Mouse (Mus musculus): ENCODE results near the gene Cd164l2. TPM values are rescaled to one million over a fixed set of nuclear protein-coding genes. Genes with fewer than 3 reads are reported as not detected.

Cd164l2 gene
- polyA plus RNA-seq, 1 experiment from 2014 or later: 0.17 TPM

DNA sequence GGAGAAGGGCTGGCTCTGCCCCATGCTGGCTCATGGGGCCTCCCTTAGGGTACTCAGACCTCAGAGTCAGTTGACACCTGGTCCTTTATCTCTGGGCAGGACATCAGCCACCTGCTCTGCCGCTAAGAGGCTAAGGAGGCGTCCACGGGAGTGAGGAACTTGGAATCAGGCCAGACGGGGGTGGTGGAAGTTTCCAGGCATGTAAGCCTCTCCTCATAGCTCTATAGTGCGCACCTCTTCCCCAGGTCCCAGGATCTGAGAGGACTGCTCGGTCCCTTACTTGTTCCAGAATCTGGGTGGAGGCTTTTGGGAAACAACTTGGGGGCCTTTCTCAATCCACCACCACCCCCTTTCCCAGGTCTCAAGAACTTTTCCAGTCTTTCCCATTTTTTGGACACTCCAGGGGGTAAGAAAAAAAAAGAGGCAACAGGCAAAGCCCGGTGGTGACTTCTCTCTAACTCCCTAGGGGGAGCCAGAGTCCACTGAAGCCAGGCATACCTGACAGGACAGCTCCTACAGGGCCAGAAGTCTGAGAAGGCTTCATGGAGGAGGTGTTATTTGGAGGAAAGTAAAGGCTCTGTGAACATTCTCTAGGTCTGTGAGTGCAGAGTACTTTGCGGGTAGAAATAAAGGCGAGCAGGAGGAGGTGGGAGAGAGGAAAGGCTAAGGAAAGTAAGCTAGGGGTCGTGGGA is 21.5 kb downstream of the Cd164l2 start:
- 40% methylated on average over 10 of the region's 10 CpGs for WGBS
- no peak for ATAC-seq
- H3K9me3 ChIP-seq (replicated peaks): no peaks in the 10 kb centered on the region
- H3K36me3 ChIP-seq (ENCODE audit: poor library complexity, severe bottlenecking): no peaks in the 10 kb centered on the region
- H3K27me3 ChIP-seq: 0 out of 2 replicates have a peak, but pooled peaks cover 8% of the 10 kb centered on the region
- H3K4me1 ChIP-seq: no peaks in the 10 kb centered on the region
- no peak overlapping the region for H3K27ac ChIP-seq
- H3K9ac ChIP-seq: no peak overlapping the region
- H3K4me2 ChIP-seq: no peak overlapping the region
- no peak overlapping the region for H3K4me3 ChIP-seq

- Histone ChIP-seq H3K36me3 (ENCODE audit: poor library complexity, severe bottlenecking) (no peaks in the 10 kb centered on the region), H3K27me3 (peaks cover 19% of the 10 kb centered on the region), H3K4me1 (no peaks in the 10 kb centered on the region), H3K27ac (no peak overlapping the region), H3K9ac (no peak overlapping the region), H3K4me3 (no peak overlapping the region), H3K4me2 (no peak overlapping the region), H3K9me3 (replicated peaks) (no peaks in the 10 kb centered on the region)
- no peak for ATAC-seq
- 63% methylated on average over 5 of the region's 5 CpGs for WGBS
Measured at GRCm38 (mm10) chr4:133234771-133235170, 22.8 kb downstream of the Cd164l2 start.

- no peak overlapping the region for H3K27ac ChIP-seq
- 78% methylated on average over 5 of the region's 5 CpGs for WGBS
- H3K36me3 ChIP-seq (ENCODE audit: poor library complexity, severe bottlenecking): no peaks in the 10 kb centered on the region
- H3K27me3 ChIP-seq: peaks cover 25% of the 10 kb centered on the region
- no peak for ATAC-seq
- no peak overlapping the region for H3K4me3 ChIP-seq
- H3K9ac ChIP-seq: no peak overlapping the region
- peaks cover under 1% of the 10 kb centered on the region; the same call in 1 of the 2 replicates for H3K4me1 ChIP-seq
- H3K9me3 ChIP-seq (replicated peaks): no peaks in the 10 kb centered on the region
- H3K4me2 ChIP-seq: no peak overlapping the region
Measured at GRCm38 (mm10) chr4:133235415-133235814, 23.5 kb downstream of the Cd164l2 start.

GRCm38 (mm10) chr4:133237911-133238310 is 26.0 kb downstream of the Cd164l2 start:
- Histone ChIP-seq H3K9me3 (replicated peaks) (no peaks in the 10 kb centered on the region), H3K4me3 (no peak overlapping the region), H3K36me3 (ENCODE audit: poor library complexity, severe bottlenecking) (no peaks in the 10 kb centered on the region), H3K27ac (no peak overlapping the region), H3K9ac (no peak overlapping the region), H3K4me2 (no peak overlapping the region), H3K4me1 (peaks cover 9% of the 10 kb centered on the region), H3K27me3 (peaks cover 50% of the 10 kb centered on the region)
- no peak for ATAC-seq
- WGBS: 82% methylated on average over 4 of the region's 4 CpGs

- H3K9me3 ChIP-seq (replicated peaks): no peaks in the 10 kb centered on the region
- H3K27me3 ChIP-seq: peaks cover 72% of the 10 kb centered on the region
- ATAC-seq: 0 out of 2 replicates have a peak, but pooled peaks have one; percentile 11
- peak within 1 kb of the TSS; percentile 61 for H3K9ac ChIP-seq
- 5% methylated on average over 16 of the region's 16 CpGs for WGBS
- H3K4me1 ChIP-seq: peaks cover 9% of the 10 kb centered on the region
- peak within 1 kb of the TSS; percentile 46 for H3K4me3 ChIP-seq
- peak within 1 kb of the TSS; percentile 82 for H3K4me2 ChIP-seq
- no peaks in the 10 kb centered on the region for H3K36me3 ChIP-seq (ENCODE audit: poor library complexity, severe bottlenecking)
- no peak within 1 kb of the TSS for H3K27ac ChIP-seq
Measured at GRCm38 (mm10) chr4:133240490-133240921, 28.6 kb downstream of the Cd164l2 start, which contains the start of gene Map3k6. Map3k6 (plus strand) TSS chr4:133240818.

- H3K9ac ChIP-seq: peak overlapping the region; percentile 61
- peak overlapping the region; percentile 82 for H3K4me2 ChIP-seq
- under 1% methylated on average over 78 of the region's 78 CpGs for WGBS
- H3K27me3 ChIP-seq: peaks cover 74% of the 10 kb centered on the region
- no peak overlapping the region for H3K27ac ChIP-seq
- ATAC-seq: peak; percentile 94
- H3K36me3 ChIP-seq (ENCODE audit: poor library complexity, severe bottlenecking): no peaks in the 10 kb centered on the region
- peak overlapping the region; percentile 46 for H3K4me3 ChIP-seq
- H3K4me1 ChIP-seq: peaks cover 9% of the 10 kb centered on the region
- H3K9me3 ChIP-seq (replicated peaks): no peaks in the 10 kb centered on the region
Measured at GRCm38 (mm10) chr4:133240934-133241908, 29.3 kb downstream of the Cd164l2 start.

DNA sequence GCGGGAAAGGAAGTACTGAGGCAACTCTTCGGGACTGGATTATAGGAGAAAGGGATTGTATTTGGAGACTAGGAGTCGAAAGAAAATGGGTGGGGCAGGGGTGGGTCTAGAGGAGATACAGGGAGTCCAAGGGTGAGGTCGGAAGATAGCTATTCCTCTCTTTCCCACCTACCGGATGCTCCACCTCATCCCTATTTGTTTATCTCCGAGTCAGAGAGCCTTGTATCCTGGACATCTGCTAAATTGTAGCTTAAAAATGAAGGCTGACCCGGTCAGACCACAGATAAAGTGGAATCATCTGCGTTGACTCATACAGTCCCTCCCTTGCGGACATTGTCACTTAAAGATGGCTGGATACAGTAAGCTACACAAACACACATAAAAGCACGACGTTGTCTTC is 30.0 kb downstream of the Cd164l2 start:
- H3K36me3 ChIP-seq (ENCODE audit: poor library complexity, severe bottlenecking): no peaks in the 10 kb centered on the region
- H3K27me3 ChIP-seq: peaks cover 81% of the 10 kb centered on the region
- H3K4me3 ChIP-seq: peak overlapping the region; percentile 46; the same call in 1 of the 2 replicates
- peak overlapping the region; percentile 82 for H3K4me2 ChIP-seq
- H3K27ac ChIP-seq: no peak overlapping the region
- 35% methylated on average over 11 of the region's 11 CpGs for WGBS
- H3K9me3 ChIP-seq (replicated peaks): no peaks in the 10 kb centered on the region
- peaks cover 9% of the 10 kb centered on the region for H3K4me1 ChIP-seq
- no peak overlapping the region for H3K9ac ChIP-seq
- no peak for ATAC-seq

DNA sequence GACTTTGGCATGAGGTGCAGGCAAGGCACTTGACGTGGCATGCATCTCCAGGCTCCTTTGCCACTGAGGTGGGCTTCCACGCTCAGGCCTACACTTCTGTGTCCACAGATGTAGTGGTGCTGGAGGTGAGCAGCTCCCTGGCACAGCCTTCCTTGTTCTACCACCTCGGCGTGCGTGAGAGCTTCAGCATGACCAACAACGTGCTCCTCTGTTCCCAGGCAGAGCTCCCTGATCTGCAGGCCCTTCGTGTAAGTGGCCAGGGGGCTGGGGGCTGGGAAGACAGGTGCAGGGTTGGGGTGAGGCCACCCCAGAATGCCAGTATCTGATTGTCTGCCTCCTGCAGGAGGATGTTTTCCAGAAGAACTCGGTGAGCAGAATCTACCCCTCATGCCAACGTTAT is 30.8 kb downstream of the Cd164l2 start:
- WGBS: 63% methylated on average over 9 of the region's 9 CpGs
- ATAC-seq: no peak
- H3K4me3 ChIP-seq: no peak overlapping the region
- no peak overlapping the region for H3K9ac ChIP-seq
- H3K4me1 ChIP-seq: peaks cover 9% of the 10 kb centered on the region
- peaks cover 89% of the 10 kb centered on the region for H3K27me3 ChIP-seq
- H3K4me2 ChIP-seq: no peak overlapping the region
- H3K9me3 ChIP-seq (replicated peaks): no peaks in the 10 kb centered on the region
- no peak overlapping the region for H3K27ac ChIP-seq
- no peaks in the 10 kb centered on the region for H3K36me3 ChIP-seq (ENCODE audit: poor library complexity, severe bottlenecking)

DNA sequence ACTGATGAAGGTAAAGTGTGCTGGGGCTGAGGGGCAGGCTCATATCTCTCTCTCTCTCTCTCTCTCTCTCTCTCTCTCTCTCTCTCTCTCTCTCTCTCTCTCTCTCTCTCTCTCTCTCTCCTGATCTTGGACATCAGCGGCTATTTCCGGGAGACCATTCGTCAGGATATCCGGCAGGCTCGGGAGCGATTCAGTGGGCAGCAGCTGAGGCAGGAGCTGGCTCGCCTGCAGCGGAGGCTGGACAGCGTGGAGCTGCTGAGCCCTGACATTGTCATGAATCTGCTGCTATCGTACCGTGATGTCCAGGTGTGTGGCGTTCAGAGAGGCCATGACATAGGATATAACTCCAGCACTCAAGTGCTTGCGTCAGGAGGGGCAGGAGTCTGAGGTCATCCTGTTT is 31.6 kb downstream of the Cd164l2 start:
- no peak for ATAC-seq
- Histone ChIP-seq H3K4me2 (no peak overlapping the region), H3K9ac (no peak overlapping the region), H3K4me3 (no peak overlapping the region), H3K36me3 (ENCODE audit: poor library complexity, severe bottlenecking) (no peaks in the 10 kb centered on the region), H3K27me3 (peaks cover 97% of the 10 kb centered on the region), H3K27ac (no peak overlapping the region), H3K9me3 (replicated peaks) (no peaks in the 10 kb centered on the region), H3K4me1 (peaks cover 9% of the 10 kb centered on the region)
- WGBS: 51% methylated on average over 13 of the region's 13 CpGs

DNA sequence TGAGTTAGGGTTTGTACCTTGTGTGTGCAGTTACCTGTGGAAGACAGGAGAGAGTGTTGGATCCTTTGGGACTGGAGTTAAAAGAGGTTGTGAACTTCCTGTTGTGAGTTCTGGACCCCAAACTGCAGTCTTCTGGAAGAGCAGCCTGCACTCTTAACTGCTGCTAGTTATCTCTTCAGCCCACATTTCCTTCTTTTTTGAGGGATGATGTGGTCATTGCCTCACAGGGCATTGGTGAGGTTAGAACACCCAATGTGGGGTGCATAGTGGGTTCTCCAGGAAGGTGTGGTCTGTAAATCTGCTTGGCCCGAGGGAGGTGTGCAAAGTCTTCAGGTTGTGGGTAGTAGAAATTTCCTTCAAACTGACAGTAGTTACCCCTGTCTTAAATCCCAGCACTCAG is 32.4 kb downstream of the Cd164l2 start:
- no peak overlapping the region for H3K4me3 ChIP-seq
- no peak overlapping the region for H3K4me2 ChIP-seq
- 91% methylated on average over 1 of the region's 1 CpGs for WGBS
- H3K4me1 ChIP-seq: peaks cover 9% of the 10 kb centered on the region
- no peak for ATAC-seq
- no peak overlapping the region for H3K27ac ChIP-seq
- no peak overlapping the region for H3K9ac ChIP-seq
- no peaks in the 10 kb centered on the region for H3K36me3 ChIP-seq (ENCODE audit: poor library complexity, severe bottlenecking)
- H3K9me3 ChIP-seq (replicated peaks): no peaks in the 10 kb centered on the region
- peaks cover 97% of the 10 kb centered on the region for H3K27me3 ChIP-seq

GRCm38 (mm10) chr4:133247072-133247471 is 35.1 kb downstream of the Cd164l2 start:
- Histone ChIP-seq H3K9ac (no peak overlapping the region), H3K4me1 (peaks cover 11% of the 10 kb centered on the region), H3K9me3 (replicated peaks) (no peaks in the 10 kb centered on the region), H3K4me2 (no peak overlapping the region), H3K36me3 (ENCODE audit: poor library complexity, severe bottlenecking) (no peaks in the 10 kb centered on the region), H3K27me3 (peaks cover 97% of the 10 kb centered on the region), H3K27ac (no peak overlapping the region), H3K4me3 (no peak overlapping the region)
- WGBS: 24% methylated on average over 15 of the region's 15 CpGs
- no peak for ATAC-seq
